ENCODE assay signal across 25 mouse cellular contexts in the genomic region with DNA sequence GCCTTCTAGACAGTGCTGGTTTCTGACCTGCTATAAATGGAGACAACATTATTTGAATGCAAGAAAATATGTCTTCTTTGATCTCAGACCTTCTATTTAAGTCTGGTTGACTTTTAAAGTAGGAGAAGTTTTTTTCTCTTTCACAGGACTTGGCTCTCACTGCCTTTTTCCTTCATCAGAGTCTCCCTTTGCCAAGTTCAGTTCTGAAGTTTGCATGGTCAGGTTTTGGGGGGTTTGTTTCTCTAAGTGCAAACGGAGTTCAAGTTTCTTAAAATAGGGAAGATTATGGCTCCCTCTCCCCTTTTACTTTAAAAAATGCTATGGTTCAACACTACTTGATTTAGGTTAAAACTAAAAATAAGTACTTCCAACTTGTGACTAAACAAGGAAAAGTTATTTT.
"Had no signal": no experiment of that assay in that cellular context is flagged by ENCODE, and none has a peak within 500 bp of the region (broad histone marks: within the 10 kb centered on the region; RNA-seq: fewer than 3 reads in every experiment).

No protein-coding gene starts in this region.

- H3K27ac ChIP-seq: heart, embryonic 10.5 days; hindbrain, embryonic 10.5 days; hindbrain, embryonic 12.5 days; hindbrain, embryonic 14.5 days; intestine, embryonic 15.5 days; layer of hippocampus, adult 2 months; left cerebral cortex, adult 2 months; limb, embryonic 10.5 days; limb, embryonic 12.5 days; liver, embryonic 13.5 days had no signal

- H3K4me2 ChIP-seq: heart, embryonic 12.5 days; hindbrain, embryonic 12.5 days; hindbrain, embryonic 14.5 days; intestine, embryonic 15.5 days; limb, embryonic 12.5 days; liver, embryonic 11.5 days; liver, embryonic 13.5 days had no signal

- H3K36me3 ChIP-seq: heart, embryonic 10.5 days; heart, embryonic 12.5 days; hindbrain, embryonic 10.5 days; hindbrain, embryonic 12.5 days; intestine, embryonic 15.5 days; limb, embryonic 10.5 days; limb, embryonic 12.5 days; liver, embryonic 13.5 days had no signal

- H3K9me3 ChIP-seq: heart, embryonic 10.5 days; heart, embryonic 12.5 days; hindbrain, embryonic 10.5 days; hindbrain, embryonic 12.5 days; intestine, embryonic 15.5 days; limb, embryonic 10.5 days; limb, embryonic 12.5 days; liver, embryonic 13.5 days had no signal

- H3K4me1 ChIP-seq: heart, embryonic 10.5 days; heart, embryonic 12.5 days; hindbrain, embryonic 10.5 days; hindbrain, embryonic 12.5 days; intestine, embryonic 15.5 days; limb, embryonic 12.5 days; liver, embryonic 13.5 days had no signal

- H3K9ac ChIP-seq: heart, embryonic 12.5 days; hindbrain, embryonic 12.5 days; hindbrain, embryonic 14.5 days; intestine, embryonic 15.5 days; limb, embryonic 12.5 days; liver, embryonic 13.5 days had no signal

- DNase-seq: gastrocnemius, postnatal 14 days; gastrocnemius, postnatal 36 days; heart, adult 18-20 months; heart, postnatal 10 days; heart, postnatal 4 days; kidney, adult 18-20 months; kidney, adult 8-10 months; kidney, postnatal 14 days; kidney, postnatal 4 days; liver; liver, embryonic 13.5 days had no signal

- H3K27me3 ChIP-seq: heart, embryonic 12.5 days; hindbrain, embryonic 12.5 days; intestine, embryonic 15.5 days; limb, embryonic 12.5 days; liver, embryonic 13.5 days had no signal

- ATAC-seq: hindbrain, embryonic 16.5 days; inflammation-experienced regulatory T-cells, adult 6 months; intestine, embryonic 15.5 days; intestine, postnatal 0 days had no signal

- H3K4me3 ChIP-seq: heart, embryonic 10.5 days; heart, embryonic 12.5 days; hindbrain, embryonic 10.5 days; hindbrain, embryonic 12.5 days; intestine, embryonic 15.5 days; layer of hippocampus, adult 2 months; left cerebral cortex, adult 2 months; limb, embryonic 10.5 days; limb, embryonic 12.5 days; liver, embryonic 13.5 days had no signal
